Mouse (Mus musculus) heart, embryonic 13.5 days (tissue): ENCODE data around the gene Trappc6b. TPM values are rescaled to one million over a fixed set of nuclear protein-coding genes. Genes with fewer than 3 reads are reported as not detected.

ENCODE experiments used
- ATAC-seq: fragments of 200-750 bp; cut with Nextera tagmentation; 2 replicates; pipeline ENCODE4 v1.8.0; 2017; ENCODE audit warnings: moderate TSS enrichment; ENCODE audit not compliant: insufficient number of reproducible peaks, low FRiP score, low TSS enrichment; ENCODE audit errors: extremely low read depth
- H3K27ac ChIP-seq: fragments of 300-500 bp; sonication (generic); replicated peaks from 2 replicates; pipeline ENCODE4 v1.5.1; 2015; ENCODE audit warnings: moderate library complexity, mild to moderate bottlenecking, inconsistent platforms
- H3K27me3 ChIP-seq: fragments of 300-500 bp; sonication (generic); replicated peaks from 2 replicates; pipeline ENCODE4 v1.6.1; 2015; ENCODE audit warnings: mild to moderate bottlenecking, inconsistent platforms
- H3K36me3 ChIP-seq: fragments of 300-500 bp; sonication (generic); 2 replicates; pipeline ENCODE4 v1.6.1; 2015; ENCODE audit warnings: mild to moderate bottlenecking, inconsistent platforms
- H3K4me1 ChIP-seq: fragments of 300-500 bp; sonication (generic); 2 replicates; pipeline ENCODE4 v1.6.1; 2015; ENCODE audit warnings: inconsistent platforms
- H3K4me2 ChIP-seq: fragments of 300-500 bp; sonication (generic); 2 replicates; pipeline ENCODE4 v1.6.1; 2015; ENCODE audit warnings: inconsistent platforms, mild to moderate bottlenecking, moderate library complexity
- H3K4me3 ChIP-seq: fragments of 300-500 bp; sonication (generic); 2 replicates; pipeline ENCODE4 v1.5.1; 2015; ENCODE audit warnings: moderate library complexity, mild to moderate bottlenecking, inconsistent platforms
- H3K9ac ChIP-seq: fragments of 300-500 bp; sonication (generic); 2 replicates; pipeline ENCODE4 v1.6.1; 2015; ENCODE audit warnings: inconsistent platforms, mild to moderate bottlenecking, moderate library complexity
- H3K9me3 ChIP-seq: fragments of 300-500 bp; sonication (generic); 2 replicates; pipeline ENCODE4 v1.6.1; 2016; ENCODE audit warnings: inconsistent platforms
- WGBS: fragments of 180-500 bp; shearing (Covaris S2); methylation state at CpG from one replicate; pipeline ENCODE4 v1.1.7; 2015; ENCODE audit warnings: mixed read lengths; 5-methylcytosine and 5-hydroxymethylcytosine counted together
- polyA plus RNA-seq: library from polyadenylated mRNA; unstranded; fragments of >200 nt; fragmentation: Nextera tagmentation; extraction: Ambion mirVana; gene quantifications from 2 replicates; pipeline ENCODE4 v1.2.1, GENCODE M21; 2015

The Trappc6b gene
- polyA plus RNA-seq, 1 experiment from 2014 or later: 79.7 TPM

- no peak overlapping the region for H3K9ac ChIP-seq
- H3K36me3 ChIP-seq: peaks cover 60% of the 10 kb centered on the region
- no peaks in the 10 kb centered on the region for H3K9me3 ChIP-seq
- no peak overlapping the region for H3K27ac ChIP-seq
- no peak for ATAC-seq
- 63% methylated on average over 4 of the region's 4 CpGs for WGBS
- no peak overlapping the region for H3K4me2 ChIP-seq
- no peaks in the 10 kb centered on the region for H3K27me3 ChIP-seq
- H3K4me1 ChIP-seq: peaks cover 27% of the 10 kb centered on the region
- no peak overlapping the region for H3K4me3 ChIP-seq
Observed at GRCm38 (mm10) chr12:59055196-59055850, 5.9 kb downstream of the Trappc6b start.

DNA sequence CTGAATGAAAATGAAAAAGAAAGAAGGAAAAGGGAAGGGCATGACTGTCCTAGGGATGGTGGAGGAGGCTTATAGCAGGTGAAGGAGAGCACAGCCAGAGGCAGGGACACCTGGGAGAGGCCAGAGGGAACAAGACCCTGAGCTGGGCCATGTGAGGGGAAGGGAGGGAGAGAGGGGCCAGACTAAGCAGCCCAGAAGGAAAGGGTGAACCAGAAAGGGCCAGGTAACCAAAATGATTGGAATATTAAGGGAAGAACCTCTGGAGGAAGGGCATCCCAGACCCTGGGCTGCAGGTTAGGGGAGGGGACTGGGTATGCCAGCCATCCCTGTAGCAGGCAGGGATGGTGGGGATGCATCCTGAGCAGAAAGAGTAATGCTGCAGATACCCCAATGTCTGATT is 7.3 kb downstream of the Trappc6b start:
- peaks cover 13% of the 10 kb centered on the region for H3K4me1 ChIP-seq
- no peak overlapping the region for H3K4me2 ChIP-seq
- H3K9ac ChIP-seq: no peak overlapping the region
- H3K4me3 ChIP-seq: no peak overlapping the region
- no peaks in the 10 kb centered on the region for H3K9me3 ChIP-seq
- no peak for ATAC-seq
- no peak overlapping the region for H3K27ac ChIP-seq
- H3K27me3 ChIP-seq: no peaks in the 10 kb centered on the region
- H3K36me3 ChIP-seq: peaks cover 67% of the 10 kb centered on the region

DNA sequence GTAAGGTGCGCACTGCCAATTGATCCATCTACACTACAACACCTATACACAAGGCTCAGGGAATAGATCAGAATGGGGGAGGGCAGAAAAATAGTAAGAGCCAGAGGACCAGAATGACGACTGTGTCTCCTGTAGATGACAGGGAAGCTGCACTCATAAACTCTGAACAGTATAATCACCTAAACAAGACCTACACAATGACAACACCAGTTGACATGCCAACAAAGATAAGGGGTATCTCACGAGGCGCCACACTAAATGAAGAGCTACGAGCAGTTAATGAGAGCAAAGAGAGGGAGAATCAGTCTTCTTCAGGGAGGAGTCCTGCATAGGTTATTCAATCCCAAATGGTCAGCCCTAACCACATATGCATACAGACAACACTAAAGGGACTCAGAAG is 8.1 kb downstream of the Trappc6b start:
- Histone ChIP-seq H3K27ac (no peak overlapping the region), H3K9me3 (no peaks in the 10 kb centered on the region), H3K9ac (no peak overlapping the region), H3K4me1 (peaks cover 8% of the 10 kb centered on the region; the same call in 1 of the 2 replicates), H3K4me3 (no peak overlapping the region), H3K36me3 (peaks cover 67% of the 10 kb centered on the region), H3K27me3 (no peaks in the 10 kb centered on the region), H3K4me2 (no peak overlapping the region)
- ATAC-seq: no peak
- WGBS: 70% methylated on average over 5 of the region's 5 CpGs

DNA sequence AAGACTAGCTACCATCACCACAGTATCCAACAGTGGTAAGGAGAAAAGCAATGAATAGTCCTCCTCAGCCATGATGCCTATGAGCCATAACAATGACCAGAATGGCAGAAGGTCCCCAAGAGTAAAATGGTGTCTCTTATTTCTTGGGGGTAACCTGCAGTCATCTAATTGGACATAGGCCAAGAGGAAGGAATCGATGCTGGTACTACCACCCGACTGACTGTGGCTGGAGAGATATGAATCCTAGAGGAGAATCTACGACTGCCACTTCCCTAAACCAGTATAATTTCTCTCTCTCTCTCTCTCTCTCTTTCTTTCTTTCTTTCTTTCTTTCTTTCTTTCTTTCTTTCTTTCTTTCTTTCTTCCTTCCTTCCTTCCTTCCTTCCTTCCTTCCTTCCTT is 8.8 kb downstream of the Trappc6b start:
- no peak for ATAC-seq
- Histone ChIP-seq H3K36me3 (peaks cover 67% of the 10 kb centered on the region), H3K9me3 (no peaks in the 10 kb centered on the region), H3K27me3 (no peaks in the 10 kb centered on the region), H3K4me2 (no peak overlapping the region), H3K4me1 (peaks cover 8% of the 10 kb centered on the region; the same call in 1 of the 2 replicates), H3K27ac (no peak overlapping the region), H3K4me3 (no peak overlapping the region), H3K9ac (no peak overlapping the region)
- 84% methylated on average over 3 of the region's 3 CpGs for WGBS

- Histone ChIP-seq H3K27me3 (no peaks in the 10 kb centered on the region), H3K4me2 (peak overlapping the region; percentile 57; the same call in 1 of the 2 replicates), H3K27ac (peak overlapping the region; percentile 88; the same call in 1 of the 2 replicates), H3K36me3 (peaks cover 46% of the 10 kb centered on the region), H3K4me1 (peaks cover 6% of the 10 kb centered on the region; the same call in 1 of the 2 replicates), H3K9ac (peak overlapping the region; percentile 70; the same call in 1 of the 2 replicates), H3K9me3 (no peaks in the 10 kb centered on the region), H3K4me3 (no peak overlapping the region)
- no peak; the same call in 1 of the 2 replicates for ATAC-seq
- 23% methylated on average over 7 of the region's 7 CpGs for WGBS
Observed at GRCm38 (mm10) chr12:59040851-59041250, 20.4 kb downstream of the Trappc6b start.

DNA sequence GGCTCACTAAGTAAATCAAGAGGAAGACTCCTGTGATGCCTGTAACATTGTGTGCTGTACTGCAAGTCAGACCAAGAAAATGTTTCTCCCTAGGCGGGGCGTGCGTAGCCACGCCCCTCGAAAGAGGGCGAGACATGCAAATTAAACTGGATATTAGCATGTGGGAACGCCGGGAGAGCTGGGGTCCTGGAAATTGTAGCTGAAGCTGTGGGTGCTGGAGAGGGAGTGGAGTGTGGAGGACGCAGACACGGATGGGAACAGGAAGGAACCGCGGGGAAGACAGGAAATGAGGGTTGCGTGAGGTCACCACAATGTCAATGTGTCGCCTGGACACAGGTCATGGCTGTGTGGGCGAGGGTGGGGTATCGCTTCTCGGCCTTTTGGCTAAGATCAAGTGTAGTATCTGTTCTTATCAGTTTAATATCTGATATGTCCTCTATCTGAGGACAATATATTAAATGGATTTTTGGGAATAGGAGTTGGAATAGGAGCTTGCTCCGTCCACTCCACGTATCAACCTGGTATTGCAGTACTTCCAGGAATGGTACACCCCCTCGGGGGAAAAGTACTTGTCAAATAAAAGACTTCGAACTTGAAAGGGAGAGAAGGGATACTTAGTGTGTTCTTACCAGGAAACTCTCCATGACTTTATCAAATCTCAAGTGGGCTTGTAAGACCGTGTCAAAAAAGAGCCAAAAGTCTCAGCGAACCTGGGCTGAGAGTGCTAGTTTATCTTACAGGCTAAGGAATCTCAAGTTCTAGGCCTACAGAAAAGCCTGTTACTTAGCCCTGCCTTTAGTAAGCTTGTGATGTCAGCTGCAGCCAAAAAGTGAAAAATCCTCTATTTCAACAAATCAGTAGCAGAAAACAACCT is 21.1 kb downstream of the Trappc6b start:
- Histone ChIP-seq H3K4me2 (peak overlapping the region; percentile 57), H3K9me3 (no peaks in the 10 kb centered on the region), H3K9ac (peak overlapping the region; percentile 70), H3K36me3 (peaks cover 40% of the 10 kb centered on the region), H3K27ac (peak overlapping the region; percentile 88), H3K4me1 (peaks cover 6% of the 10 kb centered on the region; the same call in 1 of the 2 replicates), H3K27me3 (no peaks in the 10 kb centered on the region), H3K4me3 (peak overlapping the region; percentile 22)
- 5% methylated on average over 23 of the region's 23 CpGs for WGBS
- peak; percentile 51; the same call in 1 of the 2 replicates for ATAC-seq

- peak overlapping the region; percentile 88 for H3K27ac ChIP-seq
- H3K4me2 ChIP-seq: peak overlapping the region; percentile 57
- H3K36me3 ChIP-seq: peaks cover 32% of the 10 kb centered on the region
- 64% methylated on average over 10 of the region's 10 CpGs for WGBS
- H3K9me3 ChIP-seq: no peaks in the 10 kb centered on the region
- H3K4me3 ChIP-seq: peak overlapping the region; percentile 22; the same call in 1 of the 2 replicates
- no peak overlapping the region for H3K9ac ChIP-seq
- no peaks in the 10 kb centered on the region for H3K27me3 ChIP-seq
- H3K4me1 ChIP-seq: peaks cover 6% of the 10 kb centered on the region; the same call in 1 of the 2 replicates
- ATAC-seq: no peak
Observed at GRCm38 (mm10) chr12:59039162-59039970, 21.9 kb downstream of the Trappc6b start.

DNA sequence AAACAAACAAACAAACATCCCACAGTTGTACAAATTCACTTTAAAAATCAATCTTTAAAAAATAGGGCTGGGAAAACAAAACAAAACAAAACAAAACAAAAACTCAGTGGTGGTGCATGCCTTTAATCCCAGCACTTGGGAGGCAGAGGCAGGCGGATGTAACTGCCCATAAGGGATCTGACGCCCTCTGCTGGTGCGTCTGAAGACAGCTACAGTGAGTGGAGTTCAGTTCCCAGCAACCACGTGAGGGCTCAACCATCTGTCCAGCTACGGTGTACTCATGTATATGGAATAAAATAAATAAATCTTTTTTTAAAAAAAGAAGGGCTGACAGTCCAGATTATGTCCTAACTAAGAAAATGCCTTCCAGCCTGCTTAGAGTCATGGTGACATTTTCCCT is 29.2 kb downstream of the Trappc6b start:
- Histone ChIP-seq H3K27ac (no peak overlapping the region), H3K9ac (no peak overlapping the region), H3K36me3 (peaks cover 27% of the 10 kb centered on the region), H3K4me3 (no peak overlapping the region), H3K4me1 (no peaks in the 10 kb centered on the region), H3K9me3 (no peaks in the 10 kb centered on the region), H3K27me3 (no peaks in the 10 kb centered on the region), H3K4me2 (no peak overlapping the region)
- no peak for ATAC-seq
- 55% methylated on average over 5 of the region's 5 CpGs for WGBS

DNA sequence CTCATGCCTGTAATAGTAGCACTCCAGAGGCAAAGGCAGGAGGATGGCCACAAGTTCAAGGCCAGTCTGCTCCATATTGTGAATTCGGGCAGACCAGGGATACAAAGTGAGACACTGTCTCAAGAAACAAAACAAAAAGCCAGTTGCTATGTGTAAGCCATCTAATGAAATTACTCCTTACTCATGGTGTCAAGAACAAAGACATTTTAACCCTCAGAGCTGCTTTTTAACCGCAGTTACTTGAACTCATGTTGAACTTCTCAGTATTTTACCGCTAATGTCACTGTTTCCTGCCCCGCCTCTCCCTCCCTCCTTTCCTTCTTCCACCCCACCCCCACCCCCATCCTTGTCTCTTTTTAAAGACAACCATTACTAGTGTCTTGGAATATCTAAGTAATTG is 40.0 kb downstream of the Trappc6b start:
- H3K4me1 ChIP-seq: no peaks in the 10 kb centered on the region
- 85% methylated on average over 4 of the region's 4 CpGs for WGBS

GRCm38 (mm10) chr12:59019891-59020290 is 41.4 kb downstream of the Trappc6b start:
- WGBS: 91% methylated on average over 2 of the region's 2 CpGs
- Histone ChIP-seq H3K9me3 (no peaks in the 10 kb centered on the region), H3K4me2 (no peak overlapping the region), H3K36me3 (peaks cover 78% of the 10 kb centered on the region), H3K4me3 (no peak overlapping the region), H3K4me1 (no peaks in the 10 kb centered on the region), H3K27me3 (no peaks in the 10 kb centered on the region), H3K27ac (no peak overlapping the region), H3K9ac (no peak overlapping the region)
- no peak for ATAC-seq

More for the DNA sequence above, 40.0 kb downstream of the Trappc6b start:
- H3K27ac ChIP-seq: no peak overlapping the region
- ATAC-seq: no peak
- no peak overlapping the region for H3K9ac ChIP-seq
- H3K36me3 ChIP-seq: peaks cover 84% of the 10 kb centered on the region
- H3K9me3 ChIP-seq: no peaks in the 10 kb centered on the region
- no peaks in the 10 kb centered on the region for H3K27me3 ChIP-seq
- no peak overlapping the region for H3K4me3 ChIP-seq
- no peak overlapping the region for H3K4me2 ChIP-seq

DNA sequence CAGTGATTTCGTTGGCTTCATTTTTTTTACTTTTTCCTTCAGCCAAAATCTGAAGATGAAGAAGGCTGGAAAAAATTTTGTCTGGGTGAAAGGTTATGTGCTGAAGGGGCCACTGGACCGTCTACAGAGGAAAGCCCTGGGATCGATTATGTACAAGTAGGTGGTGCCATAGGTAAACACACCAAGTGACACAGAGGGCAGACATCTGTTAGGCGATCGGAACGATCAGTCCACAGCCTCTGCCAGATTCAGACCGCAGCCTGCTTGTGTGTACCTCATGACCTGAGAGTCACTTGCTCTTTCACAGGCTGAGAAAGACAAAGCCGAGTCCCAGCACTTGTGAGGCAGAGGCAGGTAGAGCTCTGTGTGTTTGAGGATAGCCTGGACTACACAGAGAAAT is 43.3 kb downstream of the Trappc6b start:
- WGBS: 88% methylated on average over 8 of the region's 8 CpGs
- no peak for ATAC-seq
- peaks cover 62% of the 10 kb centered on the region for H3K36me3 ChIP-seq

More for the DNA sequence above, 43.3 kb downstream of the Trappc6b start:
- no peaks in the 10 kb centered on the region for H3K27me3 ChIP-seq
- H3K4me2 ChIP-seq: no peak overlapping the region
- peaks cover 5% of the 10 kb centered on the region for H3K4me1 ChIP-seq
- H3K4me3 ChIP-seq: no peak overlapping the region
- no peak overlapping the region for H3K9ac ChIP-seq
- no peaks in the 10 kb centered on the region for H3K9me3 ChIP-seq
- no peak overlapping the region for H3K27ac ChIP-seq
